Mouse (Mus musculus) heart, adult 11 months (tissue): ENCODE data around the gene Mettl5.

Experiments used
- DNase-seq: peaks from one replicate; pipeline ENCODE4 v3.0.0; 2022

Gene Mettl5

GRCm38 (mm10) chr2:69851427-69852058 is 33.9 kb downstream of the Mettl5 start:
- DNase-seq = no peak

- DNase-seq = no peak
These were observed 36.2 kb downstream of the Mettl5 start for GRCm38 (mm10) chr2:69849215-69849614.

GRCm38 (mm10) chr2:69840261-69840660 is 45.2 kb downstream of the Mettl5 start:
- peak; percentile 59 for DNase-seq

GRCm38 (mm10) chr2:69838707-69839106 is 46.7 kb downstream of the Mettl5 start:
- DNase-seq = peak; percentile 57

GRCm38 (mm10) chr2:69837996-69838395 is 47.4 kb downstream of the Mettl5 start:
- DNase-seq = peak; percentile 66

GRCm38 (mm10) chr2:69837244-69837967 is 48.0 kb downstream of the Mettl5 start:
- peak; percentile 65 for DNase-seq

GRCm38 (mm10) chr2:69830116-69830515 is 55.3 kb downstream of the Mettl5 start:
- peak; percentile 62 for DNase-seq

GRCm38 (mm10) chr2:69829680-69830079 is 55.7 kb downstream of the Mettl5 start:
- peak; percentile 12 for DNase-seq

GRCm38 (mm10) chr2:69828031-69828430 is 57.4 kb downstream of the Mettl5 start:
- peak; percentile 52 for DNase-seq

GRCm38 (mm10) chr2:69826380-69826779 is 59.0 kb downstream of the Mettl5 start:
- peak; percentile 94 for DNase-seq

- peak; percentile 86 for DNase-seq
These were observed 59.5 kb downstream of the Mettl5 start for GRCm38 (mm10) chr2:69825898-69826297.

- peak; percentile 91 for DNase-seq
These were observed 62.2 kb downstream of the Mettl5 start for GRCm38 (mm10) chr2:69823129-69823677.

- DNase-seq = peak; percentile 89
These were observed 62.9 kb downstream of the Mettl5 start for GRCm38 (mm10) chr2:69822361-69823128.

- peak; percentile 95 for DNase-seq
These were observed 63.7 kb downstream of the Mettl5 start, which contains the start of gene Klhl23 for GRCm38 (mm10) chr2:69821711-69822110. Gene Klhl23 (plus strand): TSS chr2:69821944.
